Mouse (Mus musculus): ENCODE results near the gene Ikbip.
A peak's percentile ranks its signal among the peaks of the same experiment; 100 is the strongest.

Ikbip gene

GRCm38 (mm10) chr10:91082550-91083392 is at the start of gene Ikbip, which contains the start of gene Apaf1:
Gene Ikbip (plus strand): TSS chr10:91082940.
Gene Apaf1 (minus strand): TSS chr10:91082770.
- peak; percentile 100 for DNase-seq

GRCm38 (mm10) chr10:91033942-91034341 is 48.8 kb upstream of the Ikbip start:
- peak; percentile 53 to 55 for DNase-seq

GRCm38 (mm10) chr10:91049696-91050095 is 33.0 kb upstream of the Ikbip start:
- no peak for DNase-seq

GRCm38 (mm10) chr10:91051156-91051555 is 31.6 kb upstream of the Ikbip start:
- no peak for DNase-seq

GRCm38 (mm10) chr10:91052734-91053133 is 30.0 kb upstream of the Ikbip start:
- DNase-seq, result no peak

GRCm38 (mm10) chr10:91060742-91061141 is 22.0 kb upstream of the Ikbip start:
- DNase-seq, result peak in 1 of 2 experiments; percentile 7

- DNase-seq, result no peak
Observed at GRCm38 (mm10) chr10:91062355-91062754, 20.4 kb upstream of the Ikbip start.

GRCm38 (mm10) chr10:91071768-91072167 is 11.0 kb upstream of the Ikbip start:
- no peak for DNase-seq

GRCm38 (mm10) chr10:91073345-91073744 is 9.4 kb upstream of the Ikbip start:
- no peak for DNase-seq

GRCm38 (mm10) chr10:91076667-91077066 is 6.1 kb upstream of the Ikbip start:
- DNase-seq, result no peak

GRCm38 (mm10) chr10:91080540-91080939 is 2.2 kb upstream of the Ikbip start:
- no peak for DNase-seq

- no peak for DNase-seq
Observed at GRCm38 (mm10) chr10:91081959-91082507, 707 bp upstream of the Ikbip start.

GRCm38 (mm10) chr10:91083393-91083927 is 720 bp downstream of the Ikbip start:
- DNase-seq, result no peak

GRCm38 (mm10) chr10:91092812-91093211 is 10.1 kb downstream of the Ikbip start:
- DNase-seq, result no peak

- no peak for DNase-seq
Observed at GRCm38 (mm10) chr10:91094251-91095104, 11.7 kb downstream of the Ikbip start.

- no peak for DNase-seq
Observed at GRCm38 (mm10) chr10:91098056-91098455, 15.3 kb downstream of the Ikbip start.

GRCm38 (mm10) chr10:91100101-91100500 is 17.4 kb downstream of the Ikbip start:
- DNase-seq, result no peak

GRCm38 (mm10) chr10:91101936-91102335 is 19.2 kb downstream of the Ikbip start:
- no peak for DNase-seq

- no peak for DNase-seq
Observed at GRCm38 (mm10) chr10:91102799-91103590, 20.3 kb downstream of the Ikbip start.

GRCm38 (mm10) chr10:91105981-91106380 is 23.2 kb downstream of the Ikbip start:
- no peak for DNase-seq

GRCm38 (mm10) chr10:91109841-91110240 is 27.1 kb downstream of the Ikbip start:
- DNase-seq, result no peak

- peak in 1 of 2 experiments; percentile 9 for DNase-seq
Observed at GRCm38 (mm10) chr10:91116958-91117357, 34.2 kb downstream of the Ikbip start.

Measured in thymus, postnatal 36 days (tissue).